Mouse (Mus musculus) lung, postnatal 14 days (tissue): ENCODE measurements around the gene Acox2.

Experiments used
- DNase-seq: peaks from one replicate; pipeline ENCODE4 v3.0.0; 2021

The Acox2 gene

GRCm38 (mm10) chr14:8209896-8210295, 49.3 kb downstream of the Acox2 start:
- no peak for DNase-seq

DNA sequence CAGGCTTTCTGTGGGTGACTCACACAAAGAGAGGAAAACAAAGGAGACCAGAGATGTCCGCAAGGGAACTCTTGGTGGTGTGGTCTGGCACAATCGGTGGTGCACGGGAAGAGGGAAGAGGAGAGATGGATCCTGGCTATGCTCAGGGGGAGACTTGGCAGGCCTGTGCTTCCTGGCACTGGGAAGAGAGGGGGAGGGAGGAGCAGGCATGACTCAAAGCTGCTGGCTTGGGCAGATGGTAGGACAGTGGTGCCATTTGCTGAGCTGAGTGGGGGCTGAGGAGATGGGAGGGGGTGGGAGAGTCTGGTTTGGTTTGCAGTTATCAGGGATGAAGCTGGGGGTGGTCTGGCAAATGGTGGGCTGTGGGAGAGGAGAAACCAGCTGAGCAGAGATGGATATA, 50.3 kb downstream of the Acox2 start:
- no peak for DNase-seq

- DNase-seq: no peak
Observed at GRCm38 (mm10) chr14:8207543-8207942, 51.6 kb downstream of the Acox2 start.

DNA sequence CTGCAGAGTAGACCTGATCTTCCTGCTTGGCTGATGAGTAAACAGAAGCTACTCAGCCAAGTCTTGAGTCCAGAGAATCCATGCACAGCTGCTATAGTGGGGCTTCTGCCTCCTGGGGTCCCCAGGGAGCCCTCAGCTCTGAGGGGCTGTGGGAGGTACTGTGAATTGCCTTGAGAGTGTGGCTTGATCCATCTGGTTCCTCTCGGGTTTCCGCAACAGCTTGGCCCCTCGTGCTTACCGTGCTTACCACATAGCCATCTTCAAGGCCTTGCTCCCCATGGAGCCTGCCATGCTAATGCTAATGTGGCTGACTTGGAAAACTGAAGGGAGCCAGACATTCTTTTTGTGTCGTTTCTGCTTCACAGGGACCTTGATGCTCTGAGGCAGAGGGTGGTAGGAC, 52.0 kb downstream of the Acox2 start:
- no peak for DNase-seq

DNA sequence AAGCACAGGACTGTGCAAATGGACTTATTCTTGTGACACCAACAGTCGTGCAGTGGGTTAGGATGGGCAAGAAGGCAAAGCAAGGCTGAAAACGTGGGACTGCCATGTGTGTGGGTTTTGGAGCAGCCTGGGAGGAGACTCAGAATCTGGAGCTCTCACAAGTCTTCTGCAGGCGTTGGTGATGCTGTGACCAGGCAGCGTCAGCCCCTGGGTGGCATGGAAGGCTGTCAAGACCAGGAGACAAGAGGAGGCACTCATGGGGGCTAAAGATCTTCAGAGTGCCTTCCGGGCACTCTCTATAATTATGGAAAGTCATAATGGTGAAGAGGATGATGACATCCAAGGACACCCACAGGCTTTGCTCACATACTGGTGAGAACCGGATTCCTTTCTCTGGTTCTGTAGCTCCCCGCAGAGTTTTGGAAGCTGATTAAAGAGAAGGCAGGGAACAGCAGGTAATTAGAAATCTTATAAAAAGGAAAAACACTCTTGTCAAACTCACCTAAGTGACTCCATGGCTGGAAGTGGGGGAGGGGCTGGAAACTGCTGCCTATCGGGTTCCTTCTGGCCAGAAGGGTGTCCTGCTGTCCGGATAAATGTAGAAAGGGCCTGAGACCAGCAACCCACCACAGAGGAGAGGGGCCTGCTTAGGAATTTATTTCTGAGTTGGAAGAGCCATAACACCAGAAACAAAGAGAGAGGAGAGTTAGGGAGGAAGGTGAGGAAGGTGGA, 52.8 kb downstream of the Acox2 start:
- no peak for DNase-seq

DNA sequence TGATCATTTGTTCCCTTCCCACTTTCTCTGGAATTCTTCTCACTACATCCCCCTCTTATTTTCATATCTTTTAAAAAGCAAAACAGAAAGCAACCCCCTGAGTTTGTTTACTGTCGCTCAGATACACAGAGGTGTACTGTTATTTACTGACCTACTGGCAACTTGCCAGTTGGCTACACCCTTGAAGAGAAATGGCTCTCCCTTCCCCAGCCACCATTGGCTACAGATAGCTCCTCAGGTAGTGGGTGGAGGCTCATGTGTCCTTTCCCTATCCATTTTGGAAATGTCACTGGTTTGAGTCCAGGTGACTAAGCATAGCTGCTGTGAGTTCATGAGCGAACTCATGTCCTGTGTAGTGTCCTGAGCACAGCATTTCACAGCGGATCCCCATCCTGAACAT, 57.4 kb downstream of the Acox2 start:
- DNase-seq: no peak

DNA sequence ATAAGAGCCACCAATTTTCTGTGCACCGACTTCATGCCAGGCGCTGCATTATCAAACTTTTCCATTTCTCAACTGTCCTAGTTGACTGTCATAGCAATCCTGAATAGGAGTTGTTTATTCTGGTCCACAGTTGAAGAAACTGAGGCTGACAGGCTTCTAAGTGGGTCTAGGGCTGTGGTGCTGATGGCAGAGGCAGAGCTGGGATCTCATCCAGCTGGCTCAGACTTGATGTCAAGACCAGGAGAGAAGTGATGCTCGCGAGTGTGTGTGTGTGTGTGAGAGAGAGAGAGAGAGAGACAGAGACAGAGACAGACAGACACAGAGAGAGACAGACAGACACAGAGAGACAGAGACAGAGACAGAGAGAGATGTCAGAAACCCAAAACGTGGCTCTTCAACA, 58.4 kb downstream of the Acox2 start:
- DNase-seq: no peak

GRCm38 (mm10) chr14:8192727-8193126, 66.4 kb downstream of the Acox2 start:
- DNase-seq: no peak

DNA sequence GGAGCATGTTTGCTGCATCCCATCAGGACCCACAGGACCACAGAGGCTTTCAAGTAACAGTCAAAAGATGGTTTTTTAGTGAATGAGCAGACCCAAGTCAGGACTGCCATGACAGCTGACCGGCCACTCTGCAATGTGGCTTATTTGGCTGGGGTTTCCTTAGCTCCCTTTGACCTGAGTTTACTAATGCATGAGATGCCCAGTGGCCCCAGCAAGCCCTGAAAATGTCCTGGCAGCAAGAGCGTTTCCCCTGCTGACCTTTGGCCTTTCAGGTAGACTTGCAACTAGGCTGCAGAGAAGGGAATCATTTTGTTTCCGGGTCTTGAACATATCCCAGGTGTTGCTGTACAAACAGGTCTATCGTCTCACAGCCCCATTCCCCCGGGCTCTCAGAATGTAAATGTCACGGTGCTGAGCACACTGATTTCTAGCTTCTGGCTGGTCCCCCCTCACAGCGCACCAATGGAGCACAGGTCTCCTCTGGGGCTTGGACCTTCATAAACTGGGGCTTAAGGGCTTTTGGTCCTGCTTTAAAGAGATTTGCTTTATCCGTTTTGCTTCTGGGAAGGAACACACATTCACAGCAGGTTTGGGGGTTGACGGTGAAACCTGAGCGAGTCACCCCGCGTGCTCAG, 67.7 kb downstream of the Acox2 start:
- no peak for DNase-seq

GRCm38 (mm10) chr14:8190556-8190955, 68.6 kb downstream of the Acox2 start:
- no peak for DNase-seq

- no peak for DNase-seq
Observed at GRCm38 (mm10) chr14:8186278-8187045, 72.7 kb downstream of the Acox2 start.

DNA sequence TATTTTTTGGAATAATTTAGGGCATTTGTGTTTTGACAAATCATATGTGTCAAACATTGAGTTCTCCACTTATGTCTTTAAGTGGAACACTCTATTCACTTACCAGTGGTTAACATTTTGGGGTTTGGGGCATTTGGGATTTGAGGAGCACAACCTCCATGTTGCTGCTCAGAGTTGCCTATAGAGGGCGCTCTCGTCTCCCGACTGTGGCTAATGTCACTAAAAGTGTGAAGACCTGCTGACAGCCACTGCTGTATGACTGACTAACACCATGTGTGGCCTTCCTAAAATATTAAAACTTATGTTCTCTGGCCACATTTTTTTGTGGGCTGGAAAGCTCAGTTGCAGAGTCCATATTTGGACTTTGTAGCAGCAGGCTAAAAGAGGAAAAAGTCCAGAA, 75.8 kb downstream of the Acox2 start:
- DNase-seq: no peak

- DNase-seq: no peak
Observed at GRCm38 (mm10) chr14:8180371-8181035, 78.7 kb downstream of the Acox2 start.

GRCm38 (mm10) chr14:8176251-8176650, 82.9 kb downstream of the Acox2 start:
- DNase-seq: no peak
